In genomic region chr10:45468180-45468915, GRCm38 (mm10) we compare ENCODE assay signal across 11 mouse cellular contexts. TPM values are rescaled to one million over a fixed set of nuclear protein-coding genes. Genes with fewer than 3 reads are reported as not detected.
DNase-seq lines count a peak whose midpoint lies in the region; ATAC-seq and TF ChIP-seq lines count a peak whose summit lies in the region.
"Had no signal": no experiment of that assay in that cellular context is flagged by ENCODE, and none has a peak within 500 bp of the region (broad histone marks: within the 10 kb centered on the region; RNA-seq: fewer than 3 reads in every experiment).

No protein-coding gene starts in this region.

- H3K4me2 ChIP-seq in heart, embryonic 15.5 days, result peak overlapping the region; percentile 69
- H3K4me2 ChIP-seq in CH12.LX (ENCODE audit: insufficient read depth, low read depth, poor library complexity, severe bottlenecking), result peak overlapping the region; percentile 98
- H3K4me2 ChIP-seq in embryonic facial prominence, embryonic 14.5 days (ENCODE audit: low read depth, low read length), result peak overlapping the region; percentile 62
- H3K4me2 ChIP-seq in liver, embryonic 12.5 days, result peak overlapping the region; percentile 86

- peak overlapping the region; percentile 48; the same call in 1 of the 2 replicates for H3K9ac ChIP-seq in heart, embryonic 15.5 days
- H3K9ac ChIP-seq in CH12.LX (ENCODE audit: insufficient read depth, low read depth), result peak overlapping the region; percentile 58
- H3K9ac ChIP-seq in embryonic facial prominence, embryonic 14.5 days (ENCODE audit: low read depth, low read length), result no peak overlapping the region
- peak overlapping the region; percentile 67; the same call in 1 of the 2 replicates for H3K9ac ChIP-seq in liver, embryonic 12.5 days

- H3K79me2 ChIP-seq in CH12.LX (replicated peaks; ENCODE audit: control insufficient read depth, extremely low read depth, insufficient read depth, poor library complexity, severe bottlenecking), result peaks cover 11% of the 10 kb centered on the region

- no peak for TF ChIP-seq RAD21 in CH12.LX (IDR thresholded peaks at IDR 0.05; ENCODE audit: low read depth, low read length)

- TF ChIP-seq EP300 in CH12.LX (IDR thresholded peaks at IDR 0.05; ENCODE audit: low read length), result no peak

- peaks cover 12% of the 10 kb centered on the region for H3K4me1 ChIP-seq in heart, embryonic 15.5 days (replicated peaks)
- H3K4me1 ChIP-seq in CH12.LX (ENCODE audit: control insufficient read depth in 1 of 2, insufficient read depth in 2 of 2), result no peaks in the 10 kb centered on the region
- H3K4me1 ChIP-seq in embryonic facial prominence, embryonic 14.5 days (ENCODE audit: control insufficient read depth, insufficient read depth, low read length), result peaks cover 4% of the 10 kb centered on the region
- H3K4me1 ChIP-seq in liver, embryonic 12.5 days, result peaks cover 46% of the 10 kb centered on the region

- dilution Hi-C loops in CH12.LX (cut with MboI; ENCODE audit: extremely low pct_ligation_motif_present, extremely low pct_unique_long_range_greater_than_20kb, low sequenced_read_pairs), result no loop called here

- DNase-seq in heart, postnatal 10 days, result no peak
- no peak for DNase-seq in CH12.LX (ENCODE audit: extremely low read depth)
- DNase-seq in embryonic facial prominence, embryonic 14.5 days (ENCODE audit: low spot score), result no peak
- no peak for DNase-seq in urinary bladder, postnatal 10 days (ENCODE audit: low spot score)
- DNase-seq in right cerebral cortex, postnatal 14 days, result no peak
- no peak for DNase-seq in natural killer cell, adult 2 months (ENCODE audit: low spot score in 2 of 2)
- DNase-seq: kidney, adult 9 months; lung, postnatal 36 days; right cerebral cortex, postnatal 4 days had no signal

- 28% methylated on average over 4 of the region's 4 CpGs for WGBS in heart, embryonic 15.5 days
- WGBS in embryonic facial prominence, embryonic 14.5 days, result 23% methylated on average over 4 of the region's 4 CpGs
- 36% methylated on average over 4 of the region's 4 CpGs for WGBS in liver, embryonic 12.5 days (ENCODE audit: insufficient replicate concordance)

- in situ Hi-C loops in CH12.LX (cut with MboI; ENCODE audit: low pct_ligation_motif_present, low pct_unique_long_range_greater_than_20kb, low sequenced_read_pairs), result no loop called here

- no peak for TF ChIP-seq CTCF in CH12.LX (conservative IDR thresholded peaks at IDR 0.05 in 1 of 2, IDR thresholded peaks at IDR 0.05 in 1 of 2; ENCODE audit: low read depth in 2 of 2, low read length in 2 of 2)

- intact Hi-C loops in heart, postnatal 10 days (cut with DNase I), result no loop called here

- no peaks in the 10 kb centered on the region for H3K9me3 ChIP-seq in heart, embryonic 15.5 days (replicated peaks)
- no peaks in the 10 kb centered on the region for H3K9me3 ChIP-seq in CH12.LX (replicated peaks; ENCODE audit: low read length)
- no peaks in the 10 kb centered on the region for H3K9me3 ChIP-seq in embryonic facial prominence, embryonic 14.5 days (ENCODE audit: control insufficient read depth, low read length)
- H3K9me3 ChIP-seq in liver, embryonic 12.5 days (replicated peaks), result no peaks in the 10 kb centered on the region

- no peaks in the 10 kb centered on the region for H3K36me3 ChIP-seq in heart, embryonic 15.5 days
- H3K36me3 ChIP-seq in CH12.LX (replicated peaks in 1 of 2; ENCODE audit: control insufficient read depth in 1 of 2, insufficient read depth in 1 of 2, low read length in 1 of 2), result no peaks in the 10 kb centered on the region
- no peaks in the 10 kb centered on the region for H3K36me3 ChIP-seq in embryonic facial prominence, embryonic 14.5 days (ENCODE audit: control insufficient read depth, insufficient read depth, low read length)
- H3K36me3 ChIP-seq in liver, embryonic 12.5 days, result no peaks in the 10 kb centered on the region

- no peak for TF ChIP-seq POLR2A in CH12.LX (IDR thresholded peaks at IDR 0.05; ENCODE audit: low read depth, low read length)

- H3K27me3 ChIP-seq in heart, embryonic 15.5 days, result no peaks in the 10 kb centered on the region; the same call in 1 of the 2 replicates
- H3K27me3 ChIP-seq in CH12.LX (replicated peaks), result no peaks in the 10 kb centered on the region
- peaks cover 21% of the 10 kb centered on the region for H3K27me3 ChIP-seq in embryonic facial prominence, embryonic 14.5 days (replicated peaks; ENCODE audit: control insufficient read depth, insufficient read depth, low read length)
- H3K27me3 ChIP-seq in liver, embryonic 12.5 days (replicated peaks), result no peaks in the 10 kb centered on the region

- H3K4me3 ChIP-seq in heart, embryonic 15.5 days, result peak overlapping the region; percentile 58
- peak overlapping the region; percentile 53 to 78 (median 64) for H3K4me3 ChIP-seq in CH12.LX (replicated peaks in 1 of 3; ENCODE audit: low read depth in 2 of 3, low read length in 2 of 3, poor library complexity in 1 of 3)
- peak overlapping the region; percentile 42 for H3K4me3 ChIP-seq in embryonic facial prominence, embryonic 14.5 days (ENCODE audit: low read depth, low read length)
- H3K4me3 ChIP-seq in liver, embryonic 12.5 days, result peak overlapping the region; percentile 62

- ATAC-seq in heart, embryonic 15.5 days (replicated peaks; ENCODE audit: insufficient number of reproducible peaks, insufficient read depth, low FRiP score, low read depth), result no peak
- no peak for ATAC-seq in embryonic facial prominence, embryonic 14.5 days (ENCODE audit: low read depth)
- no peak for ATAC-seq in liver, embryonic 12.5 days

- peak overlapping the region; percentile 78 for H3K27ac ChIP-seq in heart, embryonic 15.5 days
- H3K27ac ChIP-seq in CH12.LX (ENCODE audit: insufficient read depth, low read depth), result no peak overlapping the region
- no peak overlapping the region for H3K27ac ChIP-seq in embryonic facial prominence, embryonic 14.5 days (replicated peaks; ENCODE audit: low read depth, low read length)
- H3K27ac ChIP-seq in liver, embryonic 12.5 days, result 0 out of 2 replicates have a peak overlapping the region, but pooled peaks have one; percentile 14

TF ChIP-seq in CH12.LX, 34 proteins besides CTCF, POLR2A, EP300 and RAD21:
- peak; percentile 97 for TF ChIP-seq ZNF384 (IDR thresholded peaks at IDR 0.05; ENCODE audit: low read depth, low read length)
- TF ChIP-seq USF2 (conservative IDR thresholded peaks at IDR 0.05; ENCODE audit: low read depth, low read length), result no peak
- 0 out of 2 replicates have a peak, but pooled peaks have one; percentile 5 for TF ChIP-seq SIN3A (IDR thresholded peaks at IDR 0.05; ENCODE audit: low read length)

RNA-seq across cellular contexts. Expression of gene Lin28b, which starts 17.8 kb away (rescaled TPM):
- 2.2 and 3.5 TPM in 2 replicates for polyA plus RNA-seq in heart, embryonic 15.5 days (2015; fragmentation: Nextera tagmentation; extraction: Ambion mirVana)
- total RNA-seq in heart, postnatal 10 days (2021), result under 1 TPM; 0.45 to 0.65 TPM
- 11.6 and 11.8 TPM in 2 replicates for total RNA-seq in CH12.LX (2012; rRNA removed)
- total RNA-seq in CH12.LX (2014; rRNA removed), result 14.1 and 14.9 TPM in 2 replicates
- 9.5 and 10.0 TPM in 2 replicates for polyA plus RNA-seq in CH12.LX (2012; ENCODE audit: insufficient read length, low read depth)
- 0.57 and 0.92 TPM in 2 replicates for polyA plus RNA-seq in embryonic facial prominence, embryonic 14.5 days (2014; fragmentation: Nextera tagmentation; extraction: Ambion mirVana)
- polyA plus RNA-seq in liver, embryonic 12.5 days (2016; fragmentation: Nextera tagmentation; extraction: Ambion mirVana), result 19.4 and 19.8 TPM in 2 replicates

Comparison
In these comparisons a context has a peak if more than half of its experiments do, and no peak if none do; other contexts are left out.
1. H3K27ac ChIP-seq: peak in heart, embryonic 15.5 days (single experiment) and liver, embryonic 12.5 days (single experiment); none in CH12.LX (single experiment) and embryonic facial prominence, embryonic 14.5 days (single experiment).
2. Peak in every context shown above with its lines, with median percentiles within 50 percentile points of each other: H3K4me2 ChIP-seq and H3K4me3 ChIP-seq.